Mouse (Mus musculus) stomach, postnatal 0 days (tissue): ENCODE results near the gene Cpne1. TPM values are rescaled to one million over a fixed set of nuclear protein-coding genes. Genes with fewer than 3 reads are reported as not detected.

Source experiments
- ATAC-seq: fragments of 200-750 bp; cut with Nextera tagmentation; 2 replicates; pipeline ENCODE4 v1.8.0; 2017; ENCODE audit not compliant: low FRiP score, low TSS enrichment
- DNase-seq: peaks from one replicate; pipeline ENCODE4 v3.0.0-alpha.2; 2016; ENCODE audit warnings: low spot score
- H3K27ac ChIP-seq: fragments of 300-500 bp; sonication (generic); replicated peaks from 2 replicates; pipeline ENCODE4 v1.5.1; 2014; ENCODE audit warnings: mild to moderate bottlenecking, control low read depth
- H3K27me3 ChIP-seq: fragments of 300-500 bp; sonication (generic); 2 replicates; pipeline ENCODE4 v1.6.1; 2014; ENCODE audit warnings: low read length; ENCODE audit not compliant: control insufficient read depth, insufficient read depth
- H3K36me3 ChIP-seq: fragments of 300-500 bp; sonication (generic); 2 replicates; pipeline ENCODE4 v1.6.1; 2014; ENCODE audit warnings: low read length, mixed read lengths; ENCODE audit not compliant: control insufficient read depth, insufficient read depth
- H3K4me1 ChIP-seq: fragments of 300-500 bp; sonication (generic); replicated peaks from 2 replicates; pipeline ENCODE4 v1.6.1; 2014; ENCODE audit warnings: antibody characterized with exemption; ENCODE audit not compliant: control insufficient read depth, insufficient read depth
- H3K4me2 ChIP-seq: fragments of 300-500 bp; sonication (generic); replicated peaks from 2 replicates; pipeline ENCODE4 v1.6.1; 2014; ENCODE audit warnings: low read depth, mild to moderate bottlenecking, control low read depth, moderate library complexity
- H3K4me3 ChIP-seq: fragments of 300-500 bp; sonication (generic); 2 replicates; pipeline ENCODE4 v1.5.1; 2014; ENCODE audit warnings: low read depth, low read length, control low read depth
- H3K9ac ChIP-seq: fragments of 300-500 bp; sonication (generic); 2 replicates; pipeline ENCODE4 v1.6.1; 2014; ENCODE audit warnings: mild to moderate bottlenecking, low read length, control low read depth, mixed read lengths
- H3K9me3 ChIP-seq: fragments of 300-500 bp; sonication (generic); 2 replicates; pipeline ENCODE4 v1.6.1; 2016; ENCODE audit warnings: low read length; ENCODE audit not compliant: control insufficient read depth
- CTCF ChIP-seq: IDR thresholded peaks from 2 replicates; pipeline ENCODE4 v1.5.1; 2016; ENCODE audit warnings: antibody characterized with exemption, low read depth, mild to moderate bottlenecking, moderate library complexity
- EP300 ChIP-seq: optimal IDR thresholded peaks from 2 replicates; pipeline ENCODE3; 2016; ENCODE audit warnings: antibody characterized with exemption
- WGBS: fragments of 180-500 bp; shearing (Covaris S2); extraction: QIAGEN DNeasy Blood & Tissue Kit; methylation state at CpG from one replicate; pipeline ENCODE4 v1.1.7; 2014; 5-methylcytosine and 5-hydroxymethylcytosine counted together
- polyA plus RNA-seq: library from polyadenylated mRNA; unstranded; fragments of >200 nt; fragmentation: Nextera tagmentation; extraction: Ambion mirVana; gene quantifications from 2 replicates; pipeline ENCODE4 v1.2.1, GENCODE M21; 2015

The Cpne1 gene
- polyA plus RNA-seq, 1 experiment from 2014 or later = 27.2 TPM

- WGBS = 87% methylated on average over 7 of the region's 7 CpGs
- Histone ChIP-seq H3K4me2 (no peak overlapping the region), H3K4me3 (no peak overlapping the region), H3K9ac (no peak overlapping the region), H3K4me1 (no peaks in the 10 kb centered on the region), H3K27ac (no peak overlapping the region), H3K9me3 (no peaks in the 10 kb centered on the region), H3K36me3 (peaks cover 24% of the 10 kb centered on the region), H3K27me3 (no peaks in the 10 kb centered on the region)
- ATAC-seq (peak; percentile 39; the same call in 1 of the 2 replicates), DNase-seq (no peak)
- TF ChIP-seq EP300 (no peak), CTCF (peak; percentile 47)
Measured at GRCm38 (mm10) chr2:156077461-156077860, 34.3 kb downstream of the Cpne1 start.

GRCm38 (mm10) chr2:156073725-156074124 is 38.0 kb downstream of the Cpne1 start:
- no peaks in the 10 kb centered on the region for H3K4me1 ChIP-seq
- no peak overlapping the region for H3K9ac ChIP-seq
- 71% methylated on average over 15 of the region's 15 CpGs for WGBS
- DNase-seq = no peak
- peaks cover 25% of the 10 kb centered on the region for H3K36me3 ChIP-seq
- no peak overlapping the region for H3K4me2 ChIP-seq
- ATAC-seq = no peak
- H3K27me3 ChIP-seq = no peaks in the 10 kb centered on the region
- no peak overlapping the region for H3K4me3 ChIP-seq
- no peaks in the 10 kb centered on the region for H3K9me3 ChIP-seq
- H3K27ac ChIP-seq = no peak overlapping the region
- no peak for TF ChIP-seq EP300
- TF ChIP-seq CTCF = no peak

- no peak for DNase-seq
- H3K27me3 ChIP-seq = no peaks in the 10 kb centered on the region
- no peak for ATAC-seq
- no peak overlapping the region for H3K4me3 ChIP-seq
- WGBS = 94% methylated on average over 10 of the region's 10 CpGs
- no peaks in the 10 kb centered on the region for H3K9me3 ChIP-seq
- H3K36me3 ChIP-seq = peaks cover 21% of the 10 kb centered on the region
- no peak overlapping the region for H3K4me2 ChIP-seq
- no peak for TF ChIP-seq CTCF
- no peak for TF ChIP-seq EP300
- H3K9ac ChIP-seq = no peak overlapping the region
- H3K27ac ChIP-seq = no peak overlapping the region
- H3K4me1 ChIP-seq = no peaks in the 10 kb centered on the region
Measured at GRCm38 (mm10) chr2:156071236-156071635, 40.5 kb downstream of the Cpne1 start.

GRCm38 (mm10) chr2:156067916-156068315 is 43.8 kb downstream of the Cpne1 start:
- no peak overlapping the region for H3K4me3 ChIP-seq
- 0 out of 2 replicates have a peak, but pooled peaks cover 3% of the 10 kb centered on the region for H3K36me3 ChIP-seq
- no peaks in the 10 kb centered on the region for H3K4me1 ChIP-seq
- ATAC-seq (no peak), DNase-seq (no peak)
- H3K9ac ChIP-seq = no peak overlapping the region
- H3K9me3 ChIP-seq = no peaks in the 10 kb centered on the region
- TF ChIP-seq EP300 (no peak), CTCF (no peak)
- H3K27me3 ChIP-seq = no peaks in the 10 kb centered on the region
- H3K4me2 ChIP-seq = no peak overlapping the region
- no peak overlapping the region for H3K27ac ChIP-seq
- WGBS = 87% methylated on average over 10 of the region's 10 CpGs

- no peak overlapping the region for H3K27ac ChIP-seq
- ATAC-seq = peak; percentile 8; the same call in 1 of the 2 replicates
Measured at GRCm38 (mm10) chr2:156066126-156066525, 45.6 kb downstream of the Cpne1 start.

GRCm38 (mm10) chr2:156065099-156066041 is 46.4 kb downstream of the Cpne1 start, which contains the start of gene Spag4:
TSS of gene Spag4 (plus strand) at chr2:156065175.
- Histone ChIP-seq H3K27ac (peak within 1 kb of the TSS; percentile 77), H3K27me3 (no peaks in the 10 kb centered on the region), H3K36me3 (no peaks in the 10 kb centered on the region), H3K9ac (peak within 1 kb of the TSS; percentile 67), H3K4me2 (peak within 1 kb of the TSS; percentile 98), H3K4me1 (no peaks in the 10 kb centered on the region), H3K4me3 (peak within 1 kb of the TSS; percentile 63), H3K9me3 (no peaks in the 10 kb centered on the region)
- peak; percentile 86 for DNase-seq
- ATAC-seq = peak; percentile 75
- TF ChIP-seq EP300 (no peak), CTCF (no peak)
- under 1% methylated on average over 67 of the region's 81 CpGs for WGBS

More at GRCm38 (mm10) chr2:156066126-156066525, 45.6 kb downstream of the Cpne1 start:
- Histone ChIP-seq H3K4me3 (peak overlapping the region; percentile 63), H3K9ac (peak overlapping the region; percentile 67), H3K4me1 (no peaks in the 10 kb centered on the region), H3K4me2 (peak overlapping the region; percentile 98), H3K36me3 (no peaks in the 10 kb centered on the region), H3K9me3 (no peaks in the 10 kb centered on the region), H3K27me3 (no peaks in the 10 kb centered on the region)
- 38% methylated on average over 10 of the region's 10 CpGs for WGBS
- no peak for TF ChIP-seq CTCF
- no peak for TF ChIP-seq EP300
- DNase-seq = no peak
